Mouse (Mus musculus) neural tube, embryonic 15.5 days (tissue): ENCODE results near the gene Cpne8. TPM values are rescaled to one million over a fixed set of nuclear protein-coding genes. Genes with fewer than 3 reads are reported as not detected.
"Not testable (repeated sequence)": the region's sequence is repeated elsewhere in the genome, so short reads cannot be mapped to it uniquely, and the experiment has no call there.

Experiments used
- ATAC-seq: fragments of 200-750 bp; cut with Nextera tagmentation; 2 replicates; pipeline ENCODE4 v1.8.0; 2017; ENCODE audit warnings: mild to moderate bottlenecking, moderate TSS enrichment, moderate library complexity; ENCODE audit not compliant: low FRiP score
- H3K27ac ChIP-seq: fragments of 300-500 bp; sonication (generic); replicated peaks from 2 replicates; pipeline ENCODE4 v1.5.1; 2015; ENCODE audit warnings: mild to moderate bottlenecking, inconsistent platforms
- H3K27me3 ChIP-seq: fragments of 300-500 bp; sonication (generic); replicated peaks from 2 replicates; pipeline ENCODE4 v1.6.1; 2015; ENCODE audit warnings: inconsistent platforms
- H3K36me3 ChIP-seq: fragments of 300-500 bp; sonication (generic); 2 replicates; pipeline ENCODE4 v1.6.1; 2015; ENCODE audit warnings: inconsistent platforms
- H3K4me1 ChIP-seq: fragments of 300-500 bp; sonication (generic); 2 replicates; pipeline ENCODE4 v1.6.1; 2015; ENCODE audit warnings: inconsistent platforms
- H3K4me2 ChIP-seq: fragments of 300-500 bp; sonication (generic); 2 replicates; pipeline ENCODE4 v1.6.1; 2015; ENCODE audit warnings: inconsistent platforms, mild to moderate bottlenecking, moderate library complexity
- H3K4me3 ChIP-seq: fragments of 300-500 bp; sonication (generic); replicated peaks from 2 replicates; pipeline ENCODE4 v1.5.1; 2015; ENCODE audit warnings: mild to moderate bottlenecking, inconsistent platforms
- H3K9ac ChIP-seq: fragments of 300-500 bp; sonication (generic); replicated peaks from 2 replicates; pipeline ENCODE4 v1.6.1; 2015; ENCODE audit warnings: mild to moderate bottlenecking, inconsistent platforms
- H3K9me3 ChIP-seq: fragments of 300-500 bp; sonication (generic); replicated peaks from 2 replicates; pipeline ENCODE4 v1.6.1; 2016; ENCODE audit warnings: inconsistent platforms
- WGBS: fragments of 180-500 bp; shearing (Covaris S2); methylation state at CpG from one replicate; pipeline ENCODE4 v1.1.7; 2015; ENCODE audit warnings: mixed read lengths; 5-methylcytosine and 5-hydroxymethylcytosine counted together
- polyA plus RNA-seq: library from polyadenylated mRNA; unstranded; fragments of >200 nt; fragmentation: Nextera tagmentation; extraction: Ambion mirVana; gene quantifications from 2 replicates; pipeline ENCODE4 v1.2.1, GENCODE M21; 2015

Gene Cpne8
- polyA plus RNA-seq, 1 experiment from 2014 or later, result 33.2 TPM

GRCm38 (mm10) chr15:90548589-90548988 lies 130.6 kb downstream of the Cpne8 start:
- Histone ChIP-seq H3K27ac (no peak overlapping the region), H3K36me3 (no peaks in the 10 kb centered on the region), H3K9ac (no peak overlapping the region), H3K27me3 (no peaks in the 10 kb centered on the region), H3K9me3 (no peaks in the 10 kb centered on the region), H3K4me3 (no peak overlapping the region), H3K4me2 (no peak overlapping the region), H3K4me1 (no peaks in the 10 kb centered on the region)
- ATAC-seq, result no peak
- WGBS, result 99% methylated on average over 7 of the region's 7 CpGs

- WGBS, result 88% methylated on average over 5 of the region's 5 CpGs
- Histone ChIP-seq H3K36me3 (no peaks in the 10 kb centered on the region), H3K4me3 (no peak overlapping the region), H3K9me3 (no peaks in the 10 kb centered on the region), H3K4me1 (no peaks in the 10 kb centered on the region), H3K4me2 (no peak overlapping the region), H3K27me3 (no peaks in the 10 kb centered on the region), H3K9ac (no peak overlapping the region), H3K27ac (no peak overlapping the region)
- ATAC-seq, result no peak
These were observed 135.8 kb downstream of the Cpne8 start for GRCm38 (mm10) chr15:90543447-90543846.

GRCm38 (mm10) chr15:90542126-90542525 lies 137.1 kb downstream of the Cpne8 start:
- no peak overlapping the region for H3K27ac ChIP-seq
- no peak overlapping the region for H3K4me2 ChIP-seq
- H3K9me3 ChIP-seq, result no peaks in the 10 kb centered on the region
- H3K36me3 ChIP-seq, result no peaks in the 10 kb centered on the region
- H3K9ac ChIP-seq, result no peak overlapping the region
- H3K4me1 ChIP-seq, result no peaks in the 10 kb centered on the region
- H3K27me3 ChIP-seq, result no peaks in the 10 kb centered on the region
- no peak for ATAC-seq
- H3K4me3 ChIP-seq, result no peak overlapping the region

GRCm38 (mm10) chr15:90536311-90537202 lies 142.7 kb downstream of the Cpne8 start:
- H3K4me1 ChIP-seq, result peaks cover 5% of the 10 kb centered on the region; the same call in 1 of the 2 replicates
- no peak overlapping the region for H3K4me2 ChIP-seq
- H3K27me3 ChIP-seq, result no peaks in the 10 kb centered on the region
- no peak overlapping the region for H3K9ac ChIP-seq
- no peak for ATAC-seq
- 84% methylated on average over 5 of the region's 5 CpGs for WGBS
- H3K27ac ChIP-seq, result no peak overlapping the region
- no peaks in the 10 kb centered on the region for H3K9me3 ChIP-seq
- H3K36me3 ChIP-seq, result no peaks in the 10 kb centered on the region
- no peak overlapping the region for H3K4me3 ChIP-seq

GRCm38 (mm10) chr15:90535730-90536129 lies 143.5 kb downstream of the Cpne8 start:
- Histone ChIP-seq H3K27me3 (no peaks in the 10 kb centered on the region), H3K9me3 (no peaks in the 10 kb centered on the region), H3K4me2 (no peak overlapping the region), H3K4me1 (peaks cover 5% of the 10 kb centered on the region; the same call in 1 of the 2 replicates), H3K9ac (no peak overlapping the region), H3K36me3 (no peaks in the 10 kb centered on the region), H3K27ac (no peak overlapping the region), H3K4me3 (no peak overlapping the region)
- ATAC-seq, result no peak
- 37% methylated on average over 7 of the region's 7 CpGs for WGBS

- no peak overlapping the region for H3K27ac ChIP-seq
- H3K9ac ChIP-seq, result no peak overlapping the region
- H3K4me3 ChIP-seq, result no peak overlapping the region
- no peaks in the 10 kb centered on the region for H3K9me3 ChIP-seq
- no peaks in the 10 kb centered on the region for H3K4me1 ChIP-seq
- H3K4me2 ChIP-seq, result no peak overlapping the region
- ATAC-seq, result no peak
- H3K27me3 ChIP-seq, result no peaks in the 10 kb centered on the region
- WGBS, result 96% methylated on average over 4 of the region's 4 CpGs
- H3K36me3 ChIP-seq, result no peaks in the 10 kb centered on the region
These were observed 166.5 kb downstream of the Cpne8 start for GRCm38 (mm10) chr15:90512769-90513168.

GRCm38 (mm10) chr15:90497080-90497479 lies 182.2 kb downstream of the Cpne8 start:
- no peak for ATAC-seq
- WGBS, result 87% methylated on average over 3 of the region's 3 CpGs
- Histone ChIP-seq H3K36me3 (no peaks in the 10 kb centered on the region), H3K27me3 (no peaks in the 10 kb centered on the region), H3K27ac (no peak overlapping the region), H3K4me3 (no peak overlapping the region), H3K4me1 (no peaks in the 10 kb centered on the region), H3K9me3 (no peaks in the 10 kb centered on the region), H3K9ac (no peak overlapping the region), H3K4me2 (no peak overlapping the region)

- Histone ChIP-seq H3K9ac (no peak overlapping the region), H3K4me3 (no peak overlapping the region), H3K27ac (no peak overlapping the region), H3K4me1 (no peaks in the 10 kb centered on the region), H3K36me3 (no peaks in the 10 kb centered on the region), H3K9me3 (no peaks in the 10 kb centered on the region), H3K27me3 (no peaks in the 10 kb centered on the region), H3K4me2 (no peak overlapping the region)
- no peak for ATAC-seq
- 73% methylated on average over 6 of the region's 6 CpGs for WGBS
These were observed 187.7 kb downstream of the Cpne8 start for GRCm38 (mm10) chr15:90491558-90491957.

- WGBS, result 87% methylated on average over 7 of the region's 7 CpGs
- Histone ChIP-seq H3K27ac (no peak overlapping the region), H3K27me3 (no peaks in the 10 kb centered on the region), H3K9ac (no peak overlapping the region), H3K4me1 (no peaks in the 10 kb centered on the region), H3K4me3 (no peak overlapping the region), H3K36me3 (no peaks in the 10 kb centered on the region), H3K4me2 (no peak overlapping the region), H3K9me3 (no peaks in the 10 kb centered on the region)
- ATAC-seq, result no peak
These were observed 189.0 kb downstream of the Cpne8 start for GRCm38 (mm10) chr15:90490186-90490585.

- not testable (repeated sequence) for ATAC-seq, H3K4me3 ChIP-seq, H3K4me1 ChIP-seq
These were observed 208.7 kb downstream of the Cpne8 start for GRCm38 (mm10) chr15:90470561-90470960.

GRCm38 (mm10) chr15:90463281-90463680 lies 216.0 kb downstream of the Cpne8 start:
- no peak overlapping the region for H3K4me3 ChIP-seq
- no peak overlapping the region for H3K4me2 ChIP-seq
- ATAC-seq, result no peak
- no peak overlapping the region for H3K9ac ChIP-seq
- H3K27ac ChIP-seq, result no peak overlapping the region
- WGBS, result 80% methylated on average over 2 of the region's 2 CpGs
- no peaks in the 10 kb centered on the region for H3K36me3 ChIP-seq
- H3K4me1 ChIP-seq, result no peaks in the 10 kb centered on the region
- H3K27me3 ChIP-seq, result no peaks in the 10 kb centered on the region
- H3K9me3 ChIP-seq, result no peaks in the 10 kb centered on the region

More at GRCm38 (mm10) chr15:90470561-90470960, 208.7 kb downstream of the Cpne8 start:
- H3K9ac ChIP-seq, H3K27ac ChIP-seq, H3K36me3 ChIP-seq, H3K9me3 ChIP-seq, H3K27me3 ChIP-seq, H3K4me2 ChIP-seq: not testable (repeated sequence)

- no peak for ATAC-seq
- no peak overlapping the region for H3K9ac ChIP-seq
- 89% methylated on average over 1 of the region's 1 CpGs for WGBS
- H3K4me1 ChIP-seq, result no peaks in the 10 kb centered on the region
- no peaks in the 10 kb centered on the region for H3K9me3 ChIP-seq
- H3K36me3 ChIP-seq, result no peaks in the 10 kb centered on the region
- H3K27ac ChIP-seq, result no peak overlapping the region
- H3K27me3 ChIP-seq, result no peaks in the 10 kb centered on the region
- H3K4me3 ChIP-seq, result no peak overlapping the region
- no peak overlapping the region for H3K4me2 ChIP-seq
These were observed 233.2 kb downstream of the Cpne8 start for GRCm38 (mm10) chr15:90446076-90446475.
